Mouse (Mus musculus) olfactory bulb, adult 2 months (tissue): ENCODE results near the gene Rgs7.

Experiments
- CTCF ChIP-seq: fragments of 200-500 bp; IDR thresholded peaks from 2 replicates; pipeline ENCODE4 v1.5.1; 2012; ENCODE audit warnings: low read depth, mild to moderate bottlenecking, low read length, moderate library complexity; ENCODE audit not compliant: insufficient read depth
- POLR2A ChIP-seq: fragments of 200-500 bp; IDR thresholded peaks from 2 replicates; pipeline ENCODE4 v1.6.1; 2012; ENCODE audit warnings: mild to moderate bottlenecking, low read depth, low read length, moderate library complexity; ENCODE audit not compliant: insufficient read depth

DNA sequence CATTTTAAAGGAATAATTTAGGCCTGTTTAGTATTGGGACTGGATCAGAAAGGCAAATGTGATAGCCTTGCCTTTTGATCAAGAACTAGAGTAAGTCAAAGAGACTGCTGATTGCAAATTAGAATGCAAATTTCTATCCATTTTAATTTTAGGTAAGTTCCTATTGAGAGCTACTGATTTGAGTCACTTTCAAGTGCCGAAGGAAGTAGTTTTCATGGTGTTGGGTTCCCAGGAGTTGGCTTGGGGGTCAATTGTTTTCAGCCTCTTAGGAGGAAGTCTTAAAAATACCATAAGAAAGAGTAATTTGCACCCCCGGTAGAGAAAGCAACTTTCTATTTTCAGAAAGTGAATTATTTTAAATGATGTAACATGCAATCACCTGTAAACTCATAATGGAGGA is 285.3 kb downstream of the Rgs7 start:
- TF ChIP-seq CTCF (no peak), POLR2A (no peak)
